Mouse (Mus musculus) embryonic facial prominence, embryonic 13.5 days (tissue): ENCODE measurements around the gene Ercc5. TPM values are rescaled to one million over a fixed set of nuclear protein-coding genes. Genes with fewer than 3 reads are reported as not detected.

Experiments used
- ATAC-seq: fragments of 200-750 bp; cut with Nextera tagmentation; 2 replicates; pipeline ENCODE4 v1.8.0; 2017; ENCODE audit warnings: low read depth; ENCODE audit not compliant: insufficient number of reproducible peaks, insufficient read depth, low FRiP score, low TSS enrichment
- H3K27ac ChIP-seq: fragments of 300-500 bp; sonication (generic); 2 replicates; pipeline ENCODE4 v1.5.1; 2015; ENCODE audit warnings: moderate library complexity, mild to moderate bottlenecking, inconsistent platforms
- H3K27me3 ChIP-seq: fragments of 300-500 bp; sonication (generic); 2 replicates; pipeline ENCODE4 v1.6.1; 2015; ENCODE audit warnings: mild to moderate bottlenecking, inconsistent platforms
- H3K36me3 ChIP-seq: fragments of 300-500 bp; sonication (generic); 2 replicates; pipeline ENCODE4 v1.6.1; 2015; ENCODE audit warnings: mild to moderate bottlenecking, inconsistent platforms
- H3K4me1 ChIP-seq: fragments of 300-500 bp; sonication (generic); 2 replicates; pipeline ENCODE4 v1.6.1; 2015; ENCODE audit warnings: inconsistent platforms
- H3K4me2 ChIP-seq: fragments of 300-500 bp; sonication (generic); 2 replicates; pipeline ENCODE4 v1.6.1; 2015; ENCODE audit warnings: moderate library complexity, mild to moderate bottlenecking, inconsistent platforms
- H3K4me3 ChIP-seq: fragments of 300-500 bp; sonication (generic); 2 replicates; pipeline ENCODE4 v1.5.1; 2015; ENCODE audit warnings: mild to moderate bottlenecking, inconsistent platforms
- H3K9ac ChIP-seq: fragments of 300-500 bp; sonication (generic); 2 replicates; pipeline ENCODE4 v1.6.1; 2015; ENCODE audit warnings: mild to moderate bottlenecking, inconsistent platforms
- H3K9me3 ChIP-seq: fragments of 300-500 bp; sonication (generic); 2 replicates; pipeline ENCODE4 v1.6.1; 2016; ENCODE audit warnings: inconsistent platforms
- WGBS: fragments of 180-500 bp; shearing (Covaris S2); methylation state at CpG from one replicate; pipeline ENCODE4 v1.1.7; 2015; ENCODE audit warnings: mixed read lengths; 5-methylcytosine and 5-hydroxymethylcytosine counted together
- polyA plus RNA-seq: library from polyadenylated mRNA; unstranded; fragments of >200 nt; fragmentation: Nextera tagmentation; extraction: Ambion mirVana; gene quantifications from 2 replicates; pipeline ENCODE4 v1.2.1, GENCODE M21; 2015

Gene Ercc5
- 26.6 and 32.6 TPM in 2 replicates for polyA plus RNA-seq

DNA sequence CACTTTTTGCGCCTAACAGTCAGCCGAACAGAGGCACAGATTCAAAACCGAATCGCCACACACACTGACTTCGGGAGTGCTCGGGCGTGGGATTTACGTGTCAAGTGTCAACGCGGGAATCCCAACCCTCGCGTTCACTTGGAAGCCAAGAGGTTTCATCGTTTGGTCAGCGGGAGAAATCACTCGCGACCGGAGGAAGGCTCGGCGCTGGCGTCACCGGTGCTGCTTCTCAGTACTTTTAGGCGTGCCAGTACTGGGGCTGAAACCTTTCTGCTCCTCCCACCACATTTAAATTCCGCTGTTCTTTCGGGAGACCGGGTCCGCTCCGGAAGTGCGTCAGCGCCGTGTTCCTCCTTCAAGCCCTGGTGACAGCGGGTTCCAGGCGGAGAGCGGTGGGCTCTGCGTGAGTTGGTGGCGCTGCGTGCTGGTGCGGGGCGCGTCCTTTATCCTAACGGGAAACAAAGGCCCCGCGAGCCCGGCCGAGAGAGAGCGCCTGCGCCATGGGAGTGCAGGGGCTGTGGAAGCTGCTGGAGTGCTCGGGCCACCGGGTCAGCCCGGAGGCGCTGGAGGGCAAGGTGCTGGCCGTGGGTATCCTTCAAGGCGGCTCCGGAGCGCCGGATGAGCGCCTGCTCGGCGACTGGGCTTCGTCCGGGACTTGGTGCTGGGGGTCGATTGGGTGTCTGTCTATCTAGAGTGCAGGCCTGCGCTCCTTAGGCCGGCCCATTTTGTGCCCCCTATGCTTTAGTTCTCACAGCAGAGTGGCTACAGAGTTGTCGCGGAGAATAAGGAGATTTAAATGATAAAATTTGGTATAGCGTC, at the start of gene Ercc5:
TSS of gene Ercc5 (plus strand) at position 182 of the 819 bp plus-strand sequence.
- H3K27ac ChIP-seq: peak within 1 kb of the TSS; percentile 98
- peak within 1 kb of the TSS; percentile 65 for H3K4me2 ChIP-seq
- H3K27me3 ChIP-seq: no peaks in the 10 kb centered on the region
- peak within 1 kb of the TSS; percentile 91 for H3K4me3 ChIP-seq
- peak within 1 kb of the TSS; percentile 94 for H3K9ac ChIP-seq
- peaks cover 5% of the 10 kb centered on the region; the same call in 1 of the 2 replicates for H3K4me1 ChIP-seq
- peaks cover 19% of the 10 kb centered on the region for H3K36me3 ChIP-seq
- no peaks in the 10 kb centered on the region for H3K9me3 ChIP-seq
- ATAC-seq: peak; percentile 96
- under 1% methylated on average over 66 of the region's 66 CpGs for WGBS

DNA sequence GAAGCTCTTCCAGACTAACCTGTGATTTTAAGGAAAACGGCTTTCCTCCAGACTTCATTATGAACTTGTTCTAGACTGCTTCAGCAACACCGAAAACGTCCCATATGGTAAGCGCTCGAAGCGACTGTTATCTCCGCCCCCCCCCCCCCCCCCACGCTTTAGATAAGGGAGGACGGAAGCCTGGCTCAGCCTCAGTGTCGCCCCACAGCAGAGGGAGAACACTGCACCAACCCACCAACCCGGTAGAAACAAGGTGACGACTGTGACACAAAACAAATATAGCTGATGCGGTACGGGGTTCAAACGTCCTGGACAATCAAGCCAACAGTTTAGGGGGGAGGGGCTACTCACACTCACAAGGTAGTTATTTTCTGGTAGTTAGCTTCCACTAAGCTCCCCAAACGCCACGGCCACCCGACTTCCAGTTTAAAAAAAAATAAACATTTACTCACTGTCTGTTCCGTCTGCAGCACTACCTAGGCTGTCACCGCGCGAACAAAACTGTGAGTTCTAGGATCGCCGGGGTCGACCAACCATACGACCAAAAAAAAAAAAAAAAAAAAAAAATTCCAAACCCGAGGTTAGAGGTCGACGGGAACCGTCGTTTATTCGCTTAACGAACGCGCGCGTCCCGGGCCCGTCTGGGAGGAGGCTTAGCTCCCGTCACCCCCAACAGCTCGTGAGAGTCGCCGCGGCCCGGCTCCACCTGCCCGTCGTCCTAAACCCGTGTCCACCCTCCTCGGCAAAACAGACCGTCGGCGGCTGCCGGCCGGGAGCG, 45.9 kb upstream of the Ercc5 start:
- ATAC-seq: peak; percentile 64
- peak overlapping the region; percentile 70 for H3K4me2 ChIP-seq
- peak overlapping the region; percentile 91 for H3K4me3 ChIP-seq
- H3K27me3 ChIP-seq: no peaks in the 10 kb centered on the region
- under 1% methylated on average over 55 of the region's 55 CpGs for WGBS
- H3K36me3 ChIP-seq: peaks cover 28% of the 10 kb centered on the region
- H3K4me1 ChIP-seq: peaks cover 9% of the 10 kb centered on the region
- H3K27ac ChIP-seq: peak overlapping the region; percentile 81
- H3K9me3 ChIP-seq: no peaks in the 10 kb centered on the region
- peak overlapping the region; percentile 83 for H3K9ac ChIP-seq

DNA sequence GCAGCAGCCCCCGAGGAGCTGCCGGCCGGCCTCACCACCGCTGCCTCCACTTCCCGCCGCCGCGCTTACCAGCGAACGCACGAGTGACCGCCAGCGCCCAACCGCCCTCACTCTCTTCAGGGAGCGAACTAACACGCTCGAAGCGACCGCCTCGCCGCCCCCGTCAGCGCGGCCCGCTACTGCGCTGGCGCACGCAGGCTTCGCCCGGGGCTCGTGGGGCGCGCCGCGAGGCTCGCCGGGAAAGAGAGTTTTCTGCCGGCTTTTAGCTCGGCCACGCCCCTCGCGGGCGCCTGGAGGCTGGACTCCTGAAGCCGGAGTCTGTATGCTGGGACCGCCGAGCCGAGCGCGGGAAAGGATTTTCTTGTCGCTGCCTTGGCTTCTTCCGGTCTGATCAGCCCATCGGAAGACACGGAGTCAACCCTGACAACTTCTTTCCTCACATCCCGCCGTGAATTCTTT, 45.3 kb upstream of the Ercc5 start, which contains the start of gene Tex30:
TSS of gene Tex30 (minus strand) at position 183 of the 459 bp plus-strand sequence.
- H3K4me1 ChIP-seq: peaks cover 9% of the 10 kb centered on the region
- ATAC-seq: peak; percentile 97
- no peaks in the 10 kb centered on the region for H3K27me3 ChIP-seq
- H3K27ac ChIP-seq: peak within 1 kb of the TSS; percentile 81
- peak within 1 kb of the TSS; percentile 91 for H3K4me3 ChIP-seq
- H3K4me2 ChIP-seq: peak within 1 kb of the TSS; percentile 70
- peaks cover 26% of the 10 kb centered on the region for H3K36me3 ChIP-seq
- no peaks in the 10 kb centered on the region for H3K9me3 ChIP-seq
- WGBS: under 1% methylated on average over 55 of the region's 55 CpGs
- peak within 1 kb of the TSS; percentile 83 for H3K9ac ChIP-seq

DNA sequence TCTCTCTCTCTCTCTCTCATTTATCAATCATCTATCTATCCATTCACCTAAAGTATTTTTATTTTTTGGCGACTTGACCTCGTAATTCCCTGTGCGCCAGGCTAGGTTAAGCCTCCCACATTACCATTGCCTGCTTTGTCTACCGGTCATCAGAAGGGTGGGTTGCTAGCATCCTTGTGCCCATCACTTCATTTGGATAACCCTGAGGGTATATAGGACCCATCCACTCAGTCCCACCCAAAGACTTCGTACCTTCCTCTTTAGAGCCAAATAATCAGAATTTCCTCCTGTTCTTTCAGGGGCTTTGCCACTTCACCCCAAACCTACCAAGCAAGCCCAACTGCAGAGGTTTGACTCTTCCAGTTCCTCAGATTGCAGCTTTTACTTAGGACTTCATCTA, 44.6 kb upstream of the Ercc5 start:
- H3K27me3 ChIP-seq: no peaks in the 10 kb centered on the region
- ATAC-seq: no peak
- H3K9me3 ChIP-seq: no peaks in the 10 kb centered on the region
- H3K4me1 ChIP-seq: peaks cover 9% of the 10 kb centered on the region
- H3K4me2 ChIP-seq: peak overlapping the region; percentile 70
- H3K27ac ChIP-seq: no peak overlapping the region; the same call in 1 of the 2 replicates
- peak overlapping the region; percentile 91 for H3K4me3 ChIP-seq
- peak overlapping the region; percentile 62 for H3K9ac ChIP-seq
- peaks cover 27% of the 10 kb centered on the region for H3K36me3 ChIP-seq
- 8% methylated on average over 5 of the region's 5 CpGs for WGBS

DNA sequence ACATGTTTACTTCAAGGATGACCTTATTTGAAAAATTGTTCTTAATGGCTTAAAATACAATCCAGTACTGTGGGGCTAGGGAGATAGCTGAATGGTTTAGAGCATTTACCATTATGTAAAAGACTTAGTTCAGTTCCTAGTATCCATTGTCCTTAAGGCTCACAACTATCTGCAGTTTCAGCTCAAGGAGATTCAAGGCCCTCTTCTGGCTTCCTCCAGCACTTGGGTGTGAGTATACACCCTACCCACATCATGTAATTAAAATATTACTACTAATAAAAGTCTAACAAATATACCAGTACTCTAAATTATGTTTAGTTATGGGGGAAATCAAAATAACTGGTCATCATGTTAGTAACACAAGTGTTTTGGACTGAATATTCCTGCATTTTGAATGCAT, 30.0 kb upstream of the Ercc5 start:
- ATAC-seq: no peak
- peaks cover 35% of the 10 kb centered on the region for H3K36me3 ChIP-seq
- peak overlapping the region; percentile 73 for H3K4me3 ChIP-seq
- no peaks in the 10 kb centered on the region for H3K9me3 ChIP-seq
- H3K27ac ChIP-seq: no peak overlapping the region
- H3K4me2 ChIP-seq: peak overlapping the region; percentile 90
- H3K27me3 ChIP-seq: no peaks in the 10 kb centered on the region
- H3K4me1 ChIP-seq: peaks cover 12% of the 10 kb centered on the region
- H3K9ac ChIP-seq: no peak overlapping the region

DNA sequence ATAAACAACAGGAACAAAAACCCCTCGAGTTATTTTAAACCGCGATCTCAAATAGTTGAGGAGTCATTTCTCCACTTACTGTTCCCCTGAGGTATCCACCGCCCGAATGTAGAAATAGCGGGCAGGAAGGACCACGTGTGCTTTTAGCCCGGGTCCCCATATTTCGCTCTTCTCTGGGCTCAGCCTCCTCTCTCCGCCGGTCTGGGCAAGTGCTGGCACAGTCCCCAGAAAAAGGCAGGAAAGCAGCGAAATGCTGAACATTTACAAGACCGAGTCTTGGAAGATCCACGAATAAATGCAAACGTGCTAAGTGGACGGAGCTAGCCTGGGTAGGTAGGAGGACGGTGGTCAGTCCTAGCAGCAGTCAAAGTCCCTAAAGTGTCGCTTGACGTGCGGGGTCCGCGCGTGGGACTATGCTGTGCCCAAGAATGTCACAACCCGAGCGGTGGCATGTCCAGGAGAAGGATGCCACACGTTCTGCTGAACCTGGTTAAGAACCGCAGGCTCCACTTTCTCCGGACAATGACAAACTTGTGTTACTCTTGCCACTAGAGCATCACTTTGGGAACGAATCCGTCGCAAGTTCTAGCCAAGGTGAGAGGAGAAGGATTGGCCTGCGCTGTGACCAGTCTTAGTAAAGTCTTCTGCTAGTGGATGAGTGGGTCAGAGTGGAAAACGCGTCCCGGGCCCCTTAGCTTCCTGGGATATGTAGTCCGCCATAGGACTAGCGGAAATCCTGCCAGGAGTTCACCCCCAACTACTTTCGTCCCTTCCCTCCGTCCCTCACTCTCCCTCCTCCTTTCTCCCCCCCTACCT, 29.1 kb upstream of the Ercc5 start, which contains the start of the genes Kdelc1 and Bivm:
TSS of gene Kdelc1 (minus strand) at position 570 of the 816 bp plus-strand sequence.
TSS of gene Bivm (plus strand) at position 719 of the 816 bp plus-strand sequence.
- Histone ChIP-seq H3K4me2 (peak within 1 kb of the TSS; percentile 90), H3K36me3 (peaks cover 28% of the 10 kb centered on the region), H3K9me3 (no peaks in the 10 kb centered on the region), H3K4me3 (peak within 1 kb of the TSS; percentile 73), H3K4me1 (peaks cover 12% of the 10 kb centered on the region), H3K27me3 (no peaks in the 10 kb centered on the region), H3K27ac (peak within 1 kb of the TSS; percentile 97), H3K9ac (peak within 1 kb of the TSS; percentile 90)
- peak; percentile 96 for ATAC-seq
- under 1% methylated on average over 39 of the region's 39 CpGs for WGBS

DNA sequence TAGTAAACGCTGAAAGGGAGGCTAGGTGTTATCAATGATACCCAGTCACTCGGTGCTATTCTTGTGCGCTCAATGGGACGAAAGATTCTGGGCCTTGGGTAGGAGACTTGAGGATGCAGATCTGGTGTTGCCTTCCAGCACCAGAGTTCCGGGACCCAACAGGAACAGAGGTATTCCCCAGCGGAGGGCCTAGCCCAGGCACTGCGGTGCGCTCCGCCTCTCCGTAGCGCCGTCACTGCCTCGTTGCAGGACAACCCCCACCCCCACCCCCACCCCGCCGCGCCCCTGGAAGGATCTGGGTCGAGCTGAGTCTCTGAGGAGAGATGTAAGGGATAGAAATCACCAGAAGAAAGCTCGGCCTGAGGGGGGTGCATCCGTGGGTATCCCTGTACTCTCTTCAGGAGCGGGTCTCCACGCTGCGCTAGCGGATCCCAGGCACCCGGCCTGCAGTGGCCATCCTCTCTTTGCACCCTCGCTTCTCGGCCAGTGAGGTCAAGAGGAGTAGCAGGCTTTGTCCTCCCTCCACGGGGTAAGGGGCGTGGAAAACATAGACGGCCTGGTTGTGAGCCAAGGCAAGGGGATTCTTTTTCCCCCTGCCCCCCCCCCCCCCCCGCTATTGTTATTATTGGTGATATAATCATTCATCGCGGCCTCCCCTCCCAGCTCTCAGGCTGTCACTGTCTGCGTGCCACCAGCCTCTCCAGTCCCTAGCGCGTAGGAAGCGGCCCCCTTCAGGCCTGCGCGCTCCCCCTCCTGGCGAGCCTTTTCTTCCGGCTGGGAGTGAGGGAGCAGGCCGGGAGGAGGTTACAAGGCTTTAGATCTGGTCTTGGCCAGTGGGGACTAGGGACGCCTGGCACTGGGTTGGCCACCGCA, 28.1 kb upstream of the Ercc5 start:
- Histone ChIP-seq H3K4me2 (peak overlapping the region; percentile 90), H3K4me1 (peaks cover 12% of the 10 kb centered on the region), H3K27me3 (no peaks in the 10 kb centered on the region), H3K27ac (peak overlapping the region; percentile 97), H3K9ac (peak overlapping the region; percentile 90), H3K9me3 (no peaks in the 10 kb centered on the region), H3K4me3 (peak overlapping the region; percentile 73), H3K36me3 (peaks cover 28% of the 10 kb centered on the region)
- ATAC-seq: peak; percentile 91
- WGBS: under 1% methylated on average over 43 of the region's 43 CpGs

DNA sequence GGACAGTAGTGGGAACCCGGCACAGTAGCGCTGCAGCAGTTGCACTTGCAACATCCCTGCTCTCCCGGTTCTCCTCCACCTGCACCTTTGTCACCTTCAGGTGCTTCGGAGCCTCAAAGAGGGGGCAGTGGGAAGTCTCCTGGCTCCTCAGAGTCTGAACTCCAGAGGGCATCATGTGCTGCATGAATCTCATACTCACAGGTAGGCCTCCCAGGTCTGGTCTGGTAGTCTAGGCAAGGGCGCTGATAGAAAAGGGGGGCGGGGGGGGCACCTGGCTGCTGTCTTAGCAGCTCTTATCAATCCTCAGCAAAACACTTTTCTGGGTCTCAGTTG, 27.5 kb upstream of the Ercc5 start:
- H3K27me3 ChIP-seq: no peaks in the 10 kb centered on the region
- H3K4me3 ChIP-seq: peak overlapping the region; percentile 73
- H3K4me1 ChIP-seq: peaks cover 12% of the 10 kb centered on the region
- H3K27ac ChIP-seq: peak overlapping the region; percentile 97
- H3K36me3 ChIP-seq: peaks cover 28% of the 10 kb centered on the region
- H3K9ac ChIP-seq: peak overlapping the region; percentile 90
- peak; percentile 13; the same call in 1 of the 2 replicates for ATAC-seq
- H3K9me3 ChIP-seq: no peaks in the 10 kb centered on the region
- 4% methylated on average over 6 of the region's 6 CpGs for WGBS
- peak overlapping the region; percentile 90 for H3K4me2 ChIP-seq

DNA sequence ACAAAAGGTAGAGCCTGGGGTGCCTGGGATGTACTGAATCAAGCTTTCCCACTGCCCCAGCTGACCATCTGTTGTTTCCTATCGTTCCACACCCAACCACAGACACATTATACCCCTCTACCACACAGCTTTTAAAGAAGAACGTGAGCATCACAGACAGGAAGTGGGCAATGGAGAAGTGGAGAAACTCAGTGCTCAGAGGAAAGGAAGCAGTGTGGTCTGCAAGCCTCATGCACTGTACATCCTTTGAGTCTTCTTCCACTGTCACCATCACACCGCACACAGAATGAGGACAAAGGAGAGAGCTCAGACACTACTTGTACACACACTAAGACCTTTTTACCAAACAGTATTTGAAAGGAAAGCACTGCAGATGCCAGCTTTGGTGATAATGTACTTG, 25.3 kb upstream of the Ercc5 start:
- H3K4me1 ChIP-seq: peaks cover 12% of the 10 kb centered on the region
- no peak overlapping the region for H3K27ac ChIP-seq
- no peak for ATAC-seq
- no peaks in the 10 kb centered on the region for H3K27me3 ChIP-seq
- H3K9ac ChIP-seq: no peak overlapping the region
- WGBS: 81% methylated on average over 3 of the region's 3 CpGs
- H3K9me3 ChIP-seq: no peaks in the 10 kb centered on the region
- no peak overlapping the region for H3K4me2 ChIP-seq
- H3K36me3 ChIP-seq: peaks cover 28% of the 10 kb centered on the region
- no peak overlapping the region for H3K4me3 ChIP-seq

DNA sequence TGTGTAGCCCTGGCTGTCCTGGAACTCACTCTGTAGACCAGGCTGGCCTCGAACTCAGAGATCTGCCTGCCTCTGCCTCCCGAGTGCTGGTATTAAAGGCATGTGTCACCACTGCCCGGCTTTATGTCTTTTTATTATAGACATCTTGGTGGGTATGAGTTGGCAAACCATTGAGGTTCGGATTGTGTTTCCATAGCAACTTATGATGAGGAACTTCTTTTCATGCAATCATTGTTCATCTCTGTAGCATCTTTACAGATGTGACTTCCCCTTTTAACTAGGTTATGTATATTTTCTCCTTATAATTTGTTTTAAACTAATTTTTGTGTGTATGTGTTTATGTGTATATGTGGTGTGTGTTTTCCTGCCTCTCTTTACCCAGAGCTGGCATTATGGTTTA, 22.0 kb upstream of the Ercc5 start:
- ATAC-seq: no peak
- no peak overlapping the region for H3K4me2 ChIP-seq
- H3K9me3 ChIP-seq: no peaks in the 10 kb centered on the region
- no peak overlapping the region for H3K9ac ChIP-seq
- H3K36me3 ChIP-seq: peaks cover 48% of the 10 kb centered on the region
- H3K4me1 ChIP-seq: peaks cover 6% of the 10 kb centered on the region
- no peak overlapping the region for H3K27ac ChIP-seq
- WGBS: 92% methylated on average over 4 of the region's 4 CpGs
- no peaks in the 10 kb centered on the region for H3K27me3 ChIP-seq
- no peak overlapping the region for H3K4me3 ChIP-seq
